Mouse (Mus musculus) thymus, postnatal 25 days (tissue): Measurements from ENCODE around the gene Iglon5.
A peak's percentile ranks its signal among the peaks of the same experiment; 100 is the strongest.

Source experiments
- DNase-seq: peaks from one replicate; pipeline ENCODE4 v3.0.0; 2022

Gene Iglon5

GRCm38 (mm10) chr7:43489631-43490125 is at the start of gene Iglon5:
TSS of gene Iglon5 (minus strand) at chr7:43490075.
- no peak for DNase-seq

DNA sequence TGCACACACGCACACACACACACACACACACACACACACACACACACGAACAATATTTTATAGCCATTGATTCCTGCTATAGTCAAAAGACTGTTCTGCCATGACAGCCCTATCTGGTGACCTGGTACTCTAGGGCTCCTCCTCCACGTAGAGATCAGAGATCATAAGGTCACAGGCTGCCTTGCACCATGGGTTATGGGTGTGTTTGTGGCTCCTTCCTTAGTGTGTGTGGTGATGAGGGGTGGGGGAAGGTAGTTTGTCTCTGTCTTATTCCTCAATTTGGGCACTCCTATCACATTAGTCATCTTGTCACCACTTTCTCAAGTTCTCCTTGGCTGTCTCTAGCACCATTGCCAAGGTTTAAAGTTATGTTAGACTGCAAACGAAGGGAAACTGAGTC is 48.6 kb upstream of the Iglon5 start:
- no peak for DNase-seq

DNA sequence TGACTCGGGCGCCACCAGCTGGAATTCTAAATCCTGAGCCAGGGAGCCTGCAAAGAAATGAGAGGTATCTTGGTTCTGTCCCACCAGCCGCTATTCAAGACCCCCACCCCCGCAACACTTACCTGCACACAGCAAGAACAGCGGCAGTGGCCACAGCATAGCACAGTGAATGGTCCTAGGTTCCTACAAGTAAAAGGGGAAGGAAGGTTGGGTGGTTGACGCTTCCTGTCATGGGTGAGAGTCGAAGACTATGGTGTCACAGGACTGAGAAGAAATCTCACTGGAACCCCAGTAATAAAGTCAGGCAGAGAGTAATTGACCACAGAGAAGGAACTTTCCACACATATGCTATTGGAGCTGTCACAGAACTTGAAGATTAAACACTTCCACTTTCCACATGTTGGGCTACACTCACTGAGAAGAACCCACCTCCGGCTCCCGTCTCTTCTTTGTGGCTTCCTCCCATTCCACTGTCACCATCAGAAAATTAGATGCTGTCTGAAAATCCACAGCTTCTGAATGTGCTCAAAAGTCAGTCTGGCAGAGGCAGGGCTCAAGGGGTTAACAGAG is 43.1 kb upstream of the Iglon5 start:
- DNase-seq: no peak

- no peak for DNase-seq
These were observed 40.4 kb upstream of the Iglon5 start for GRCm38 (mm10) chr7:43530216-43530785.

GRCm38 (mm10) chr7:43525313-43525712 is 35.4 kb upstream of the Iglon5 start:
- no peak for DNase-seq

GRCm38 (mm10) chr7:43522776-43523175 is 32.9 kb upstream of the Iglon5 start:
- no peak for DNase-seq

DNA sequence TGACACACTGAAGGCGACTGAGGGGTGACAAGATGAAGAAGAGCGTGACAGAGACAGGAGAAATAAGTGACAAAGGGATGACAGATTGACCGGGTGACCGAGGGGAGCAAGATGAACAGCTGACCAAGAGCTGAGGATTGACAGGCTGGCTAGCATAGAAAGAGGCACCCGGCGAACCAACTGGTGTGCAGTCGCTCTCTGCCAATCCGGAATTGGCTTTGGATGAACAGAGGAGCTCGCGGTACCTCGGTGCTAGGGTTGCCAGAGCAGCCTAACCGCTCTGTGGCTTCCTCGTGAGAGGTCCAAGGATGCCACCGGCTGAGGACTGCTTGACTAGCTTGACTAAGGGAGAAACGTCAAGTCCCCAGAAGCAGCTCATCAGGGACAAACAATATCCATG is 28.5 kb upstream of the Iglon5 start:
- no peak for DNase-seq

GRCm38 (mm10) chr7:43515076-43515475 is 25.2 kb upstream of the Iglon5 start:
- DNase-seq: no peak

GRCm38 (mm10) chr7:43512519-43512918 is 22.6 kb upstream of the Iglon5 start:
- no peak for DNase-seq

GRCm38 (mm10) chr7:43511707-43512478 is 22.0 kb upstream of the Iglon5 start:
- no peak for DNase-seq

- no peak for DNase-seq
These were observed 5.6 kb upstream of the Iglon5 start for GRCm38 (mm10) chr7:43495343-43496021.

DNA sequence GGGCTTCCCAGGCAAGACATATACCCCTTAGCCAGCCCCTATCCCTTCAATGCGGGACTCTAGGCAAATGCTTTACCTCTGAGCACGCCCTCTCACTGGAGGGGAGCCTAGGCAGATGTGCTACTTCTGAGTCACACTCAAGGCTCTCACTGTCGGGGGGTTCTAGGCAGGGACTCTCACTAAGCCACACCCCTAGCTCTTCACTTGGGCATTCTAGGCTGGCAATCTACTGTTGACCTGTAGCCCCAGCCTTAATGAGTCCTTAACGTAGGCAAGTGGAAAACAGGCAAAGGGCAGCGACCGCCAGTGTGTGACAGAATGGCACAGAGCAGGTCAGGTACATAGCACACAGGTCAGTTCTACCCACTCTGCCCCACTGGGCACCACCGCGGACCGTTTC is 986 bp upstream of the Iglon5 start:
- no peak for DNase-seq

- DNase-seq: no peak
These were observed 308 bp upstream of the Iglon5 start for GRCm38 (mm10) chr7:43490182-43490584.

DNA sequence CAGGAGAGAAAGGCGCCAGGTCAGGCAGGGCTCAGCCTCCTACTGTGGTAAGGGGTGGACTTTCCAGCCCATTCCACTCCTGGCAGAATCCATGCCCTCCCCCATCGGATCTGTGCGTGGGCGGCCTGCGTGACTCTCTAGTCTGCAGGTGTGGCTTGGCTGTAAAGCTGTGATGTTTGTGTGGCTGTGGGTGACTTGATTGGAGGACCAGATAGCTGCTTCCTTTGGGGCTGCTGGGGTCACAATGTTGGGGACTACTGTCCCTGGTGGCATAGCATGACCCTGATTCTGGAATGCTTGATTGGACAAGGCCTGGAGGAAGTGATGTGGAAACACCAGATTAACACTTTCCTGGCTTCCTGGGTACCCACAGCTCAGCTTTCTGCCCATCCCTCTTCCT is 1.2 kb downstream of the Iglon5 start:
- no peak for DNase-seq

- no peak for DNase-seq
These were observed 6.6 kb downstream of the Iglon5 start for GRCm38 (mm10) chr7:43483236-43483635.

GRCm38 (mm10) chr7:43482090-43482716 is 7.7 kb downstream of the Iglon5 start:
- DNase-seq: no peak

GRCm38 (mm10) chr7:43481191-43481590 is 8.7 kb downstream of the Iglon5 start:
- no peak for DNase-seq

- DNase-seq: no peak
These were observed 13.5 kb downstream of the Iglon5 start for GRCm38 (mm10) chr7:43476376-43476775.

GRCm38 (mm10) chr7:43475706-43476105 is 14.2 kb downstream of the Iglon5 start:
- peak; percentile 15 for DNase-seq

GRCm38 (mm10) chr7:43470373-43470772 is 19.5 kb downstream of the Iglon5 start:
- DNase-seq: peak; percentile 47

DNA sequence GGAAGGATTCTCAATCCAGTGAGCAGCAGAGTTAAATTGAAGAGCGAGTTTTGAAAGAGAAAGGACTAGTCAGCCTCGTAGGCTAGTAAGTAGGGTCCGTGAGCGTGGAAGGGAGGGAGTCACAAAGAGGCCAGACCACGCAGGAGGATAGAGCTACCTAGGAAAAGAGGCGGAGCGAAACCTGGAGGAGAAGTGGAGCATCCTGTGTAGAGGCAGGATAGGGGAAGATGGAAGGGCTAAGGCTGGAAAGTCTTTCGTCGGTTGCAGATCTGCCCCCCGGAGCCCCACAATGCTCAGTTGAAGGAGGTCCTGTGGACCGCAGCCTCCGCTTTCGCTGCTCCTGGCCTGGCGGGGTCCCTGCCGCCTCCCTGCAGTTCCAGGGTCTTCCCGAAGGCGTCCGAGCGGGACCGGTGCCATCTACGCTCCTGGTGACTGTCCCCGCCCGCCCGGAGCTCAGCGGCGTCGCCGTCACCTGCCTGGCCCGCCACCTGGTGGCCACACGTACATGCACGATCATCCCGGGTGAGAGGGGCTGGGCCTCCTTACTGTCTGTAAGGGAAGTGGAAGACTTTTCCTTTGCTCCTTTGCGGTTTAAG is 23.7 kb downstream of the Iglon5 start:
- peak; percentile 81 for DNase-seq

DNA sequence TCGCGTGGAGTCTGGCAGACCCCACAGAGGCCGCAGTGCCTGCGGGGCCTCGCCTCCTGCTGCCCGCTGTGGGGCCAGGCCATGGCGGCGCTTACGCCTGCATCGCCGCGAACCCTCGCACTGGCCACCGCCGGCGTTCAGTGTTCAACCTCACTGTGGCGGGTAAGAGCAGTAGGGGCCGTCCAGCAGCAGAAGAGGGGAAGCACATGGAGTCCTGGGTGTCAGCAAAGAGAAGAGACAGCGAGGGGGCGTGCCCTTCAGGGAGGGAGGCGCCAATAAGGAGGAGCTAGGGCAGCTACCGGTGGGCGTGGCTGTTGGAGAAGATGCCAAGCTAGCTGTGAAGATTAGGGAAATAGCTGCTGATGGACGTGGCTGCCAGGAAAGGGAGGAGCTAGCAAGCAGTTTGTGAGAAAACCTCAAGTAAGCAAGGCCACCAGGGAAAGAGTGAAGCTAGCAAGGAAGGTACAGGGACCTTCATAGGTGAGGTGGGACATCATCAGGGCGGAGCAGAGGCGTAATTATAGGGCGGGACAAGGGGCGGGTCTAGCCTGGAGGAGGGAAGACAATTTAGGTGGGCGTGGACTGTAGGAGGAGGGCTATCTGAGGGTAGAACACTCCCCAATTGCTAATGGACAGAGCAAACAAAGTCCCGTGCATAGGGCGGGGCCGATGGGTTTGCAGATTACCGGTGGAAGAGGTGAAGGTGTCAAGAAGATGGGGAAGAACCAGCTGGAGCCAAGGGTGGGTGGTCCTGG is 24.4 kb downstream of the Iglon5 start:
- peak; percentile 78 for DNase-seq
